8 mouse cellular contexts compared by ENCODE assay signal in the genomic region with DNA sequence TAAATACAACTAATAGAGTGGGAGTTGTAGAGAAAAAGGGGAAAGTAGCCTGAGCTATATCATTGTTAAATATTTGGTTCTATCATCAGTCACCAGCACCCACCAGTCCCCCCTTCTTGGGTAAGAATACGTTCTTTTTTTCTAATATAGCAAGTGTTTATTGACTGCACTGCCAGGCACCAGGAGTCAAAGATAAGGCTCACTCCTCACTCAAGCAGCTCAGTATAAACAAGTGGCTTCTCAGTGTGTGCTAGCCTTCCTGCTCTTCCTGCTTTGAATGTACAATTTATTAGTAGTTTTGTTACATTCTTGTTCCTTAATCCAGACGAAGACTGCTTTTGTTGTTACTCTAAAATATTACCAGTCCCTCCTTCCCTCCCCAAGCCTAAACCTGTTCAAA. TPM values are rescaled to one million over a fixed set of nuclear protein-coding genes. Genes with fewer than 3 reads are reported as not detected.
DNase-seq lines count a peak whose midpoint lies in the region; ATAC-seq lines count a peak whose summit lies in the region.

No protein-coding gene starts in this region.

- peak overlapping the region; percentile 25; the same call in 1 of the 2 replicates for H3K4me3 ChIP-seq in kidney, embryonic 15.5 days (replicated peaks)
- peak overlapping the region; percentile 29 for H3K4me3 ChIP-seq in hindbrain, embryonic 15.5 days
- H3K4me3 ChIP-seq in midbrain, embryonic 14.5 days (replicated peaks; ENCODE audit: low read depth, low read length): peak overlapping the region; percentile 28

- peak overlapping the region; percentile 54 for H3K4me2 ChIP-seq in kidney, embryonic 15.5 days
- peak overlapping the region; percentile 78 for H3K4me2 ChIP-seq in hindbrain, embryonic 15.5 days
- peak overlapping the region; percentile 53 for H3K4me2 ChIP-seq in midbrain, embryonic 14.5 days (ENCODE audit: low read length)

- no peak for ATAC-seq in kidney, embryonic 15.5 days (replicated peaks; ENCODE audit: low FRiP score)
- no peak for ATAC-seq in hindbrain, embryonic 15.5 days (ENCODE audit: low FRiP score, low read depth)
- no peak for ATAC-seq in midbrain, embryonic 14.5 days (ENCODE audit: low FRiP score, low TSS enrichment)

- no peaks in the 10 kb centered on the region for H3K36me3 ChIP-seq in kidney, embryonic 15.5 days
- H3K36me3 ChIP-seq in hindbrain, embryonic 15.5 days: no peaks in the 10 kb centered on the region
- H3K36me3 ChIP-seq in midbrain, embryonic 14.5 days (ENCODE audit: control insufficient read depth, insufficient read depth, low read length): no peaks in the 10 kb centered on the region

- no peaks in the 10 kb centered on the region for H3K27me3 ChIP-seq in kidney, embryonic 15.5 days
- no peaks in the 10 kb centered on the region for H3K27me3 ChIP-seq in hindbrain, embryonic 15.5 days
- H3K27me3 ChIP-seq in midbrain, embryonic 14.5 days (ENCODE audit: control insufficient read depth, insufficient read depth, low read length): no peaks in the 10 kb centered on the region

- peaks cover 23% of the 10 kb centered on the region for H3K4me1 ChIP-seq in kidney, embryonic 15.5 days
- H3K4me1 ChIP-seq in hindbrain, embryonic 15.5 days (replicated peaks): peaks cover 19% of the 10 kb centered on the region
- H3K4me1 ChIP-seq in midbrain, embryonic 14.5 days (ENCODE audit: control insufficient read depth, insufficient read depth, low read length): peaks cover 11% of the 10 kb centered on the region; the same call in 1 of the 2 replicates

- DNase-seq in kidney, postnatal 10 days: no peak
- peak; percentile 43 for DNase-seq in c-Kit-positive CD71-positive TER-119-positive erythroid progenitor cells, embryonic 14.5 days (ENCODE audit: low spot score)
- no peak for DNase-seq in midbrain, embryonic 14.5 days
- no peak for DNase-seq in thymus, postnatal 25 days
- DNase-seq in cerebellum, adult 9-10 months: no peak
- no peak for DNase-seq in cerebellum, postnatal 36 days

- no peaks in the 10 kb centered on the region for H3K9me3 ChIP-seq in kidney, embryonic 15.5 days (replicated peaks)
- H3K9me3 ChIP-seq in hindbrain, embryonic 15.5 days: no peaks in the 10 kb centered on the region
- H3K9me3 ChIP-seq in midbrain, embryonic 14.5 days (ENCODE audit: control insufficient read depth, low read length): no peaks in the 10 kb centered on the region

- WGBS in kidney, embryonic 15.5 days: 35% methylated on average over 2 of the region's 2 CpGs
- WGBS in hindbrain, embryonic 15.5 days: 34% methylated on average over 2 of the region's 2 CpGs
- WGBS in midbrain, embryonic 14.5 days: 57% methylated on average over 2 of the region's 2 CpGs

- H3K9ac ChIP-seq in kidney, embryonic 15.5 days: no peak overlapping the region
- H3K9ac ChIP-seq in hindbrain, embryonic 15.5 days: peak overlapping the region; percentile 26; the same call in 1 of the 2 replicates
- no peak overlapping the region for H3K9ac ChIP-seq in midbrain, embryonic 14.5 days (replicated peaks; ENCODE audit: low read length)

- H3K27ac ChIP-seq in kidney, embryonic 15.5 days: no peak overlapping the region
- no peak overlapping the region for H3K27ac ChIP-seq in hindbrain, embryonic 15.5 days (replicated peaks)
- no peak overlapping the region for H3K27ac ChIP-seq in midbrain, embryonic 14.5 days (replicated peaks; ENCODE audit: low read depth, low read length)

RNA-seq across cellular contexts. Expression of gene Ppp1cb, which starts 2.3 kb away (rescaled TPM):
- 213 and 221 TPM in 2 replicates for polyA plus RNA-seq in kidney, embryonic 15.5 days (2015; fragmentation: Nextera tagmentation; extraction: Ambion mirVana)
- polyA plus RNA-seq in hindbrain, embryonic 15.5 days (2015; fragmentation: Nextera tagmentation; extraction: Ambion mirVana): 188 and 203 TPM in 2 replicates
- 247 and 254 TPM in 2 replicates for polyA plus RNA-seq in midbrain, embryonic 14.5 days (2014; fragmentation: Nextera tagmentation; extraction: Ambion mirVana)
